Mouse (Mus musculus) cerebellum, adult 2 months (tissue): ENCODE data around the gene Acsf3.

Experiments
- CTCF ChIP-seq: fragments of 200-500 bp; IDR thresholded peaks from 2 replicates; pipeline ENCODE4 v1.5.1; 2011; ENCODE audit warnings: low read depth, mild to moderate bottlenecking, control low read depth, low read length, moderate library complexity, borderline replicate concordance; ENCODE audit not compliant: insufficient read depth
- POLR2A ChIP-seq: fragments of 200-500 bp; IDR thresholded peaks from 2 replicates; pipeline ENCODE4 v1.6.1; 2011; ENCODE audit warnings: low read length, control low read depth, borderline replicate concordance; ENCODE audit not compliant: insufficient read depth

DNA sequence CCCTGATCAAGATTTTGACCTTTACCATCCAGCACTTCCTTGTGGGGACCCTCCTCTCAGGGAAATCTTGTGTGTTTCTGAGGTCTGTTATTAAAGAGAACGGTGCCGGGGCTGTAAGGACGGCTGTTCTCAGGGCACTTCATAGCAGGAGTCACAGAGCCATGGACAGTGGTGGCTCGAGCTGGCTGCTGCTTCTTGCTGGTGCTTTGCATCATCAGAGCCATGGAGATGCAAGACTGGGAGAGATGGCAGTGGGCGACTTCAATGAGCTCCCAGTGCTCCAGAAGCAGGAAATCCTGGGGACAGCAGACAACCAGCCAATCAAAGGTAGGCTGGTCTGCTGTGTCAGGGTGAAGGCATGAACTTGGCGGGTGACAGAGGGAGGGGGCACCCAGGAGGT is 14.2 kb upstream of the Acsf3 start:
- TF ChIP-seq CTCF (no peak), POLR2A (no peak)
